Mouse (Mus musculus) forebrain, embryonic 10.5 days (tissue): ENCODE data around the gene Slc17a9. TPM values are rescaled to one million over a fixed set of nuclear protein-coding genes. Genes with fewer than 3 reads are reported as not detected.

Experiments used
- DNase-seq: peaks from one replicate; pipeline ENCODE4 v3.0.0-alpha.2; 2017; ENCODE audit warnings: low spot score; ENCODE audit errors: extremely low spot score
- H3K27ac ChIP-seq: fragments of 300-500 bp; sonication (generic); 2 replicates; pipeline ENCODE4 v1.5.1; 2016; ENCODE audit warnings: mild to moderate bottlenecking
- H3K27me3 ChIP-seq: fragments of 300-500 bp; sonication (generic); 2 replicates; pipeline ENCODE4 v1.6.1; 2016; ENCODE audit warnings: mild to moderate bottlenecking; ENCODE audit not compliant: poor library complexity, severe bottlenecking
- H3K36me3 ChIP-seq: fragments of 300-500 bp; sonication (generic); replicated peaks from 2 replicates; pipeline ENCODE4 v1.6.1; 2016; ENCODE audit warnings: mild to moderate bottlenecking, moderate library complexity
- H3K4me1 ChIP-seq: fragments of 300-500 bp; sonication (generic); 2 replicates; pipeline ENCODE4 v1.6.1; 2016
- H3K4me3 ChIP-seq: fragments of 300-500 bp; sonication (generic); 2 replicates; pipeline ENCODE4 v1.5.1; 2016; ENCODE audit warnings: mild to moderate bottlenecking, moderate library complexity
- H3K9me3 ChIP-seq: fragments of 300-500 bp; sonication (generic); 2 replicates; pipeline ENCODE4 v1.6.1; 2016; ENCODE audit warnings: mild to moderate bottlenecking, moderate library complexity
- WGBS: fragments of 180-500 bp; shearing (Covaris S2); methylation state at CpG from one replicate; pipeline ENCODE4 v1.1.7; 2016; 5-methylcytosine and 5-hydroxymethylcytosine counted together
- polyA plus RNA-seq: library from polyadenylated mRNA; unstranded; fragments of >200 nt; fragmentation: Nextera tagmentation; extraction: Ambion mirVana; gene quantifications from 2 replicates; pipeline ENCODE4 v1.2.1, GENCODE M21; 2016

The Slc17a9 gene
- polyA plus RNA-seq, 1 experiment from 2014 or later, result 0.95 TPM

DNA sequence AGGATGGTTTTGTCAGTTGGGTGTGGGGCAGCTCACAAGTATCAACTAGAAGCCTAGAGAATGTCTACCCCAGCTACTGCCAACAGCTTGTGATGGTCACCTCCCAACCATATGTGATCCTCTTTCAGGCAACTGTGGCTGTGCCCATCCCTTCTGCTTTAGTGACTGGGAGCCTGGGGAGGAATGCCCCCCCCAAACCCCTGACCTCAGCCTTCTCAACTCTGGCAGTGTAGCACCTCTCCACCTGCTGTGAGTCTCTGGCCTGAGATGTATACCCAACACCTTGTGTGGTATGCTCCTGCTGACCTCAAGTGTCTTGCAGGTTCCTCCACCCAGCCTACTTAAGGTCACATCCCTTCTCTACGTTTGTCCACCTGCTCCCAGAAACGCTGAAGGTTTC is 1.2 kb upstream of the Slc17a9 start:
- no peaks in the 10 kb centered on the region for H3K27me3 ChIP-seq
- no peaks in the 10 kb centered on the region for H3K9me3 ChIP-seq
- peaks cover 57% of the 10 kb centered on the region for H3K36me3 ChIP-seq
- H3K27ac ChIP-seq, result no peak overlapping the region
- 69% methylated on average over 2 of the region's 2 CpGs for WGBS
- no peak overlapping the region for H3K4me3 ChIP-seq
- H3K4me1 ChIP-seq, result peaks cover 14% of the 10 kb centered on the region
- no peak for DNase-seq

GRCm38 (mm10) chr2:180725414-180725778 is 333 bp downstream of the Slc17a9 start:
- H3K36me3 ChIP-seq, result peaks cover 41% of the 10 kb centered on the region
- H3K4me3 ChIP-seq, result no peak overlapping the region; the same call in 1 of the 2 replicates
- no peaks in the 10 kb centered on the region for H3K27me3 ChIP-seq
- peaks cover 14% of the 10 kb centered on the region for H3K4me1 ChIP-seq
- no peak for DNase-seq
- 5% methylated on average over 6 of the region's 6 CpGs for WGBS
- no peak overlapping the region for H3K27ac ChIP-seq
- no peaks in the 10 kb centered on the region for H3K9me3 ChIP-seq

DNA sequence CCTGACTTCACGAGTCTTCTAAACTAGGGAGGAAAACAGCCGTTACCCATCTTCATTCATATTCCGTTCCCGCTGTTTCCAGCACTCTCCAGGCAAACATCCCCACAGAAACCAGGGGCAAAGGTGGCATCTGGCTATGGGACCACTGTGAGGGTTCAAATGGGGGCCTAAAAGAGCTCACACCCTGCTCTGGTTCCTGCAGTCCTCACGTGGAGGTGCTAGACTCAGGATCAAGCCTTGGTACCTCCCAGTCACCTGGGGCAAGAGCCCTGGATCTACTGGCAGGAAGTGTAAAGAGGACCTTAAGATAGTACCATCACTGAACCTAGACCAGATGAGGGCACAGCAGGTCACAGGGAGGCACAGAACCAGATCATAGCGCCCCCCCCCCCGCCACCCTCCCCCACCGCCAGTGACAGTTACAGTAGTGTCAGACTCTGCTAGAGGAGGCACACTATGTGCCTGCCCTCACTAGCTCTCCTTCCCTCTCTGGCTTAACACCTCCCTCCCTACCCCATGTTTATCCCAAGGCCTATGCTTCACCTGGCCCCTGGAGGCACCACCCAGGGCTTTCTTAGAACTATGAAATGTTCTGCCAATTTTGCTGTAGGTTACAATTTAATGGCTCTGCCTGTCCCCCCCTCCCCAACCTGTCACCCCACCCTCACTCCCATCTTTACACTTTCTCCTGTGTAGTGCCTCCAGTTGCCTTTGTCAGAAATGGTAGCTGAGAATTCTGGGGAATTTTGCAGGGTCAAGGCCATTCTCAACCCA is 980 bp downstream of the Slc17a9 start:
- H3K4me1 ChIP-seq, result peaks cover 14% of the 10 kb centered on the region
- H3K9me3 ChIP-seq, result no peaks in the 10 kb centered on the region
- no peak overlapping the region for H3K27ac ChIP-seq
- DNase-seq, result no peak
- 45% methylated on average over 8 of the region's 8 CpGs for WGBS
- H3K4me3 ChIP-seq, result no peak overlapping the region
- peaks cover 35% of the 10 kb centered on the region for H3K36me3 ChIP-seq
- no peaks in the 10 kb centered on the region for H3K27me3 ChIP-seq

GRCm38 (mm10) chr2:180726658-180727442 is 1.8 kb downstream of the Slc17a9 start:
- Histone ChIP-seq H3K4me1 (peaks cover 14% of the 10 kb centered on the region), H3K27ac (no peak overlapping the region), H3K27me3 (no peaks in the 10 kb centered on the region), H3K36me3 (peaks cover 27% of the 10 kb centered on the region), H3K4me3 (no peak overlapping the region), H3K9me3 (no peaks in the 10 kb centered on the region)
- WGBS, result 73% methylated on average over 6 of the region's 6 CpGs
- DNase-seq, result no peak

- Histone ChIP-seq H3K27me3 (no peaks in the 10 kb centered on the region), H3K36me3 (peaks cover 19% of the 10 kb centered on the region), H3K27ac (no peak overlapping the region), H3K9me3 (no peaks in the 10 kb centered on the region), H3K4me1 (peaks cover 14% of the 10 kb centered on the region), H3K4me3 (no peak overlapping the region)
- DNase-seq, result no peak
- WGBS, result 65% methylated on average over 4 of the region's 4 CpGs
Observed at GRCm38 (mm10) chr2:180727613-180728021, 2.6 kb downstream of the Slc17a9 start.

GRCm38 (mm10) chr2:180731036-180731435 is 6.0 kb downstream of the Slc17a9 start:
- WGBS, result 82% methylated on average over 3 of the region's 3 CpGs
- peaks cover 2% of the 10 kb centered on the region; the same call in 1 of the 2 replicates for H3K4me1 ChIP-seq
- no peak overlapping the region for H3K27ac ChIP-seq
- H3K36me3 ChIP-seq, result no peaks in the 10 kb centered on the region
- no peaks in the 10 kb centered on the region for H3K9me3 ChIP-seq
- no peak for DNase-seq
- H3K27me3 ChIP-seq, result no peaks in the 10 kb centered on the region
- H3K4me3 ChIP-seq, result no peak overlapping the region

GRCm38 (mm10) chr2:180731984-180732383 is 6.9 kb downstream of the Slc17a9 start:
- Histone ChIP-seq H3K4me3 (no peak overlapping the region), H3K9me3 (no peaks in the 10 kb centered on the region), H3K27me3 (no peaks in the 10 kb centered on the region), H3K36me3 (no peaks in the 10 kb centered on the region), H3K4me1 (peaks cover 2% of the 10 kb centered on the region; the same call in 1 of the 2 replicates), H3K27ac (no peak overlapping the region)
- no peak for DNase-seq
- 72% methylated on average over 6 of the region's 6 CpGs for WGBS

GRCm38 (mm10) chr2:180735232-180735631 is 10.2 kb downstream of the Slc17a9 start:
- WGBS, result 90% methylated on average over 7 of the region's 7 CpGs
- DNase-seq, result no peak
- Histone ChIP-seq H3K27me3 (no peaks in the 10 kb centered on the region), H3K4me3 (no peak overlapping the region), H3K27ac (no peak overlapping the region), H3K9me3 (no peaks in the 10 kb centered on the region), H3K36me3 (no peaks in the 10 kb centered on the region), H3K4me1 (peaks cover 3% of the 10 kb centered on the region; the same call in 1 of the 2 replicates)

DNA sequence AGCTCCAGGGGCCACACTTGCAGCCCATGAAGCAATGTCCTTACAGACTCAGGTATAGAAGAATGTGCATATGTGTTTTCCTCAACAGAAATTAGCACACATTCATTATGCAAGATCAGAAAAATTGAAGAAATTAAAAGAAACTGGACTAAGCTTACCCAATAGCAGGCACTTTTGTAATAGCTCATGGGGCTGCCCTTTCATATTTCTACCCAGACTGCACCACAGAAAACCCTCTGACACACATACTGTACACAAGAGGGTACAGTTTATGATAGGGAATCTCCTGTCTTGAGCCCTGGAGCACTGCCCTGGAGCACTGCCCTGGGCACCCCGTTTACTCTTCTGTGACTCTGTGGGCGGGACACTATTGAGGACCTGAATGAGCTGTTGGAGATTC is 12.9 kb downstream of the Slc17a9 start:
- WGBS, result 79% methylated on average over 2 of the region's 2 CpGs
- no peak for DNase-seq
- no peak overlapping the region for H3K4me3 ChIP-seq
- H3K27me3 ChIP-seq, result no peaks in the 10 kb centered on the region
- no peaks in the 10 kb centered on the region for H3K9me3 ChIP-seq
- peaks cover 5% of the 10 kb centered on the region; the same call in 1 of the 2 replicates for H3K4me1 ChIP-seq
- no peaks in the 10 kb centered on the region for H3K36me3 ChIP-seq
- H3K27ac ChIP-seq, result no peak overlapping the region

DNA sequence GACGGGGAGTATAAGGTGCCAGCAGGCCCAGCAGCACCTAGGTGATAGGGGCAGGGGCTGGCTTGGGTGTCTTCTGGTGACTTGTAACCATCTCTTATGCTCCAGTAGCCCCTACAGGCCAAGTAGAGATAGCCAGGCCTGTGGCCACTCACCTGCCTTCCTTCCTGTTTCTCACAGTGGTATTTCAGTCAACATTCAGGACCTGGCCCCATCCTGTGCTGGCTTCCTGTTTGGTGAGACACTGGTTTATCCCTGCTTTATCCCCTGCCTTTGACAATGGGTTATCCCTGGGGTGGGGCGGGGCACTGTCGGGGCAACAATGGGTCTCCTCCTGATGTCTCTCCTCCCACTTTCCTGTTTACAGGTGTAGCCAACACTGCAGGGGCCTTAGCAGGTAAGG is 15.3 kb downstream of the Slc17a9 start:
- 24% methylated on average over 3 of the region's 3 CpGs for WGBS

DNA sequence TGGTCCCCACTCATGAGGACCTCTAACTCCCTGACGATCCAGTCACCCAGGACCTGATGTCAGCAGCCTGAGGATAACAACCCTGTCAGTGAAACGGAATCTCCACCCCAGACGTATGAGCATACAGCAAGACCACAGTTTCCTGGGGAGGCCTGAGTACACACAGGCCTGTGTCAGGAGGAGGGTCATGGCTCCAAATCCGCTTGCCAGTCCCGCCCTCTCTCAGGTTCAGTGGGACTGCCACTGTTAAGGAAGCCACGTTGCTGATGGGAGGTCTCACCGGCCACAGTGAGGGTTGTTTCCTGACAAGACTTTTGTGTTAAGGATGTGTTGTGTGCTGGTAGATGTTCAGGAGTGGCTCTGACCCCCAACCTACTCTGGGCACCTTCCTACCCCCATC is 16.4 kb downstream of the Slc17a9 start:
- WGBS, result 81% methylated on average over 7 of the region's 7 CpGs
- H3K36me3 ChIP-seq, result no peaks in the 10 kb centered on the region
- no peak overlapping the region for H3K4me3 ChIP-seq
- H3K4me1 ChIP-seq, result peaks cover 8% of the 10 kb centered on the region
- DNase-seq, result no peak
- no peaks in the 10 kb centered on the region for H3K27me3 ChIP-seq
- H3K27ac ChIP-seq, result no peak overlapping the region
- H3K9me3 ChIP-seq, result no peaks in the 10 kb centered on the region

More for the DNA sequence above, 15.3 kb downstream of the Slc17a9 start:
- no peak overlapping the region for H3K4me3 ChIP-seq
- H3K4me1 ChIP-seq, result peaks cover 5% of the 10 kb centered on the region; the same call in 1 of the 2 replicates
- no peaks in the 10 kb centered on the region for H3K36me3 ChIP-seq
- H3K27ac ChIP-seq, result no peak overlapping the region
- no peaks in the 10 kb centered on the region for H3K9me3 ChIP-seq
- no peak for DNase-seq
- no peaks in the 10 kb centered on the region for H3K27me3 ChIP-seq

GRCm38 (mm10) chr2:180742820-180743219 is 17.8 kb downstream of the Slc17a9 start:
- Histone ChIP-seq H3K4me3 (no peak overlapping the region), H3K4me1 (peaks cover 16% of the 10 kb centered on the region), H3K9me3 (no peaks in the 10 kb centered on the region), H3K27me3 (no peaks in the 10 kb centered on the region), H3K27ac (no peak overlapping the region), H3K36me3 (no peaks in the 10 kb centered on the region)
- WGBS, result 88% methylated on average over 6 of the region's 6 CpGs
- no peak for DNase-seq

DNA sequence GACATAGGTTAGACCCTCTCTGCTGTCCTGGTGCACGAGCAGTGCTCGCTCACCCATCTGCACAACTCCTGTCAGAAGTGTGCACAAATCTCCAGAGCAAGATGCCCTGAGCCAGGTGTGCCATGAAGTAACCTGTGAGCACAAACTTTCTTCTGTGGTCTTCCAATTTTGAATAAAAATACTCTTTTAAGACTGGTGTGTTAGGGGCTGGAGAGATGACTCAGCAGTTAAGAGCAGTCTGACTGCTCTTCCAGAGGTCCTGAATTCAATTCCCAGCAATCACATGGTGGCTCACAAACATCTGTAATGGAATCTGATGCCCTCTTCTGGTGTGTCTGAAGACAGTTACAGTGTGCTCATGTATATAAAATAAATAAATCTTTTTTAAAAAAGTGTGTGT is 18.3 kb downstream of the Slc17a9 start:
- peaks cover 16% of the 10 kb centered on the region for H3K4me1 ChIP-seq
- H3K27me3 ChIP-seq, result no peaks in the 10 kb centered on the region
- no peak overlapping the region for H3K4me3 ChIP-seq
- no peaks in the 10 kb centered on the region for H3K9me3 ChIP-seq
- WGBS, result 84% methylated on average over 2 of the region's 2 CpGs
- H3K27ac ChIP-seq, result no peak overlapping the region
- DNase-seq, result no peak
- H3K36me3 ChIP-seq, result no peaks in the 10 kb centered on the region
